Mouse (Mus musculus) hindbrain, embryonic 15.5 days (tissue): Measurements from ENCODE around the gene Tmem216. TPM values are rescaled to one million over a fixed set of nuclear protein-coding genes. Genes with fewer than 3 reads are reported as not detected.

ENCODE experiments used
- ATAC-seq: fragments of 200-750 bp; cut with Nextera tagmentation; 2 replicates; pipeline ENCODE4 v1.8.0; 2017; ENCODE audit warnings: low read depth, moderate number of reproducible peaks, moderate TSS enrichment; ENCODE audit not compliant: low FRiP score
- H3K27ac ChIP-seq: fragments of 300-500 bp; sonication (generic); replicated peaks from 2 replicates; pipeline ENCODE4 v1.5.1; 2015; ENCODE audit warnings: mild to moderate bottlenecking, inconsistent platforms
- H3K27me3 ChIP-seq: fragments of 300-500 bp; sonication (generic); 2 replicates; pipeline ENCODE4 v1.6.1; 2015; ENCODE audit warnings: control low read depth, inconsistent platforms
- H3K36me3 ChIP-seq: fragments of 300-500 bp; sonication (generic); 2 replicates; pipeline ENCODE4 v1.6.1; 2015; ENCODE audit warnings: control low read depth, inconsistent platforms
- H3K4me1 ChIP-seq: fragments of 300-500 bp; sonication (generic); replicated peaks from 2 replicates; pipeline ENCODE4 v1.6.1; 2015; ENCODE audit warnings: control low read depth, inconsistent platforms
- H3K4me2 ChIP-seq: fragments of 300-500 bp; sonication (generic); 2 replicates; pipeline ENCODE4 v1.6.1; 2015; ENCODE audit warnings: moderate library complexity, mild to moderate bottlenecking, inconsistent platforms
- H3K4me3 ChIP-seq: fragments of 300-500 bp; sonication (generic); 2 replicates; pipeline ENCODE4 v1.5.1; 2015; ENCODE audit warnings: mild to moderate bottlenecking, inconsistent platforms
- H3K9ac ChIP-seq: fragments of 300-500 bp; sonication (generic); 2 replicates; pipeline ENCODE4 v1.6.1; 2015; ENCODE audit warnings: inconsistent platforms
- H3K9me3 ChIP-seq: fragments of 300-500 bp; sonication (generic); 2 replicates; pipeline ENCODE4 v1.6.1; 2016; ENCODE audit warnings: control low read depth, inconsistent platforms
- WGBS: fragments of 180-500 bp; shearing (Covaris S2); methylation state at CpG from one replicate; pipeline ENCODE4 v1.1.7; 2015; 5-methylcytosine and 5-hydroxymethylcytosine counted together
- polyA plus RNA-seq: library from polyadenylated mRNA; unstranded; fragments of >200 nt; fragmentation: Nextera tagmentation; extraction: Ambion mirVana; gene quantifications from 2 replicates; pipeline ENCODE4 v1.2.1, GENCODE M21; 2015

Gene Tmem216
- polyA plus RNA-seq, 1 experiment from 2014 or later = 51.4 TPM

DNA sequence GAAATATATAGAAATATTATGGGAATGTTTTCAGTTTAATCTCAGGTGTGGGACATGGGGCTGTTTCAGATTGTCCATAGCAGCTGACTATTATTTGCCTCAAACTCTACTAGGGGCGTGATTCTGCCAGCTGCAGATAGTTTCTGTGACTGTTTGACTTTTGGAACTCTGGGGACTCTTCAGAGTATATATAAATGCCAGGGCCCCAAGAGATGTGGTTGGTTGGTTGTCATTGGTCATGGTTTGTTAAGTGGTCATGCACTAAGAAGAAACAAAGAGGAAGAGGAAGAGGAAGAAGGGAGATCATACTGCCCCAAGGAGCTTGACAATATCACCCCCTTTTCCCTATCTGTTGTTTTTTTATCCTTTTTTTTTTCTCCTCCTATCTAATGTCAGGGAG lies 34.1 kb downstream of the Tmem216 start:
- WGBS = 82% methylated on average over 1 of the region's 1 CpGs
- ATAC-seq = no peak

DNA sequence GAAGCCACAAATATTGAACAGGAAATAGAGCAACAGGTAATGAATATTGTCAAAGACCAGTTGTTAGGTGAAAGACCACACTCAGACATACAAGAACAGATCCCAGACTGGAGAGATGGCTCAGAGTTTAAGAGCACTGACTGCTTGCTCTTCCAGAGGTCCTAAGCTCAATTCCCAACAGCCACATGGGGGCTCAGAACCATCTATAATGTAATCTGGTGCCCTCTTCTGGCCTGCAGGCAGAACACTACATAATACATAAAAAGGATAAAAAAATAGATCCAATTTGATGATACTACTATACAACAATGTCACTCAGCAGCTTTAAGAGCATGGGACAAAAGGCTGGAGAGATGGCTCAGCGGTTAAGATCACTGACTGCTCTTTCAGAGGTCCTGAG lies 35.7 kb downstream of the Tmem216 start:
- no peak for ATAC-seq
- no peak overlapping the region for H3K4me2 ChIP-seq
- peaks cover 12% of the 10 kb centered on the region for H3K4me1 ChIP-seq
- no peak overlapping the region for H3K4me3 ChIP-seq
- no peaks in the 10 kb centered on the region for H3K27me3 ChIP-seq
- peaks cover 19% of the 10 kb centered on the region for H3K36me3 ChIP-seq
- H3K27ac ChIP-seq = no peak overlapping the region
- H3K9me3 ChIP-seq = no peaks in the 10 kb centered on the region
- H3K9ac ChIP-seq = no peak overlapping the region
- 45% methylated on average over 1 of the region's 1 CpGs for WGBS

More for the DNA sequence above, 34.1 kb downstream of the Tmem216 start:
- no peak overlapping the region for H3K4me2 ChIP-seq
- peaks cover 22% of the 10 kb centered on the region for H3K4me1 ChIP-seq
- no peak overlapping the region for H3K27ac ChIP-seq
- H3K27me3 ChIP-seq = no peaks in the 10 kb centered on the region
- H3K9ac ChIP-seq = no peak overlapping the region
- H3K36me3 ChIP-seq = peaks cover 4% of the 10 kb centered on the region; the same call in 1 of the 2 replicates
- no peak overlapping the region for H3K4me3 ChIP-seq
- no peaks in the 10 kb centered on the region for H3K9me3 ChIP-seq

DNA sequence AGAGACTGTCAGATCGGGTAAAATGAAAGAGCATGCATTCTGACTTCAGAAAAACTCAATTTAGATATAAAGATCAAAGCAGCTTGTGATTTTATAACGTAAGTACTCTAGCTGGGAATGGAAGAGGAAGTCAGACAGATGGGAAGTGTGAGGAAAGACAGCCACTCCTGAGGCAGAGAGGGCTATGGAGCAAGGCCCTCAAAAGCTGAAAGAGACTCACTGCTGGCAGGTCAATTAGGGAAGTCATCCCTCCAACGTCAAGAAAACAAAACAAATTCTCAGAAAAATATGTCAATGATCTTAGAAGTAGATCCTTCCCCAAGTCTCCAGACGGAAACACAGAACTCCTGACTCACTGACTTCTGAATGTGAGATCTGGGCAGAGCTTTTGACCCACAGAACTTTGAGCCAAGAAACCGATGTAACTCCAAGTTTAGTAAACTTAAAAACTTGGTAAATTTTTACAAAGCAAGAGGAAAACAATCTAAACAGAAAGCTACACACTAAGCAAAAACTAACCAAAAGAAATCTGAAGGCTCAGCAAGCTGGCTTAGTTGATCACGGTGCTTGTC lies 45.2 kb downstream of the Tmem216 start:
- Histone ChIP-seq H3K9me3 (no peaks in the 10 kb centered on the region), H3K27ac (no peak overlapping the region), H3K36me3 (peaks cover 22% of the 10 kb centered on the region), H3K4me2 (no peak overlapping the region), H3K4me3 (no peak overlapping the region), H3K4me1 (no peaks in the 10 kb centered on the region), H3K9ac (no peak overlapping the region), H3K27me3 (no peaks in the 10 kb centered on the region)
- ATAC-seq = no peak
- WGBS = 81% methylated on average over 6 of the region's 6 CpGs

DNA sequence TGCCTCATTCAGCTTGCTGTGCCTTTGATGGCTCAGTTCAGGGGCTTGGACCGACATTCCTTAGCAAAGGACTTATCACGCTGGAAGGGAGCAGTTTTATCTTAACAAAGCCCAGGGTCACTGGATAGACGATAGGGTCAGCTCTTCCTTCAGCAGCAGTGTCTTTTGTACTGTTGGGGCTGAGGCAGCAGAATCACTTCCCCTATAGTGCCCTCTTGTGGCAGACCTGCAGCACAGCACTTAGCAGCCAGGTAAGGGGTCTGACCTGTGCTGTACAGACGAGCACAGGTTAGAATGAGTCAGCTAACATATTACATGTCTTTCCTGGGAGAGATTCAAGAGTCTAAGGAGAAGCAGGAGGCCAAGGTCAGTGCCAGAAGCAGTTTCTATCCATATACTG lies 53.5 kb downstream of the Tmem216 start:
- H3K27me3 ChIP-seq = no peaks in the 10 kb centered on the region
- H3K9ac ChIP-seq = no peak overlapping the region
- 3% methylated on average over 4 of the region's 4 CpGs for WGBS
- H3K9me3 ChIP-seq = no peaks in the 10 kb centered on the region
- H3K36me3 ChIP-seq = peaks cover 27% of the 10 kb centered on the region
- H3K4me1 ChIP-seq = no peaks in the 10 kb centered on the region
- no peak overlapping the region for H3K4me3 ChIP-seq
- peak; percentile 78 for ATAC-seq
- H3K27ac ChIP-seq = no peak overlapping the region
- no peak overlapping the region for H3K4me2 ChIP-seq

DNA sequence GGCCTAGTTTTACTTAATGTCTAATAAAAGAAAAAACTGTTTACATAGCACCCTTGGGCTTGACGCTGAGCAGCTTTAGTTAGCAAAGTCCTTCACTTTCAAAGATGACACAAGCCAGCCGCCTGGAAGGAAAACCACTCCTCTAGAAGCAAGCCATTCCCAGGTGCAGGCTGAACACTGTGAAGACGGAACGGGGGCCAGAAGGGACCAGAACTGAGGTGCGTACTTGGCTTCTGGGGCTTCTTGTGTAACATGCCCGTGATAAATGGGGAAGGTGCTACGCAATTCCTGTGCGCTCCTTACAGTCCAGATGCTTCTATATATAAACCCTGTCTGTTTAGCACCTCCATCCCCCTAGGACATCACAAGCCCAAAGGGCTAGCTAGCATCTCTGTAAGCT lies 55.5 kb downstream of the Tmem216 start:
- no peak overlapping the region for H3K27ac ChIP-seq
- no peaks in the 10 kb centered on the region for H3K9me3 ChIP-seq
- H3K4me3 ChIP-seq = no peak overlapping the region
- H3K36me3 ChIP-seq = peaks cover 27% of the 10 kb centered on the region
- H3K4me1 ChIP-seq = peaks cover 2% of the 10 kb centered on the region; the same call in 1 of the 2 replicates
- no peak overlapping the region for H3K9ac ChIP-seq
- no peak overlapping the region for H3K4me2 ChIP-seq
- 95% methylated on average over 8 of the region's 8 CpGs for whole genome bisulfite sequencing
- no peak for ATAC-seq
- H3K27me3 ChIP-seq = no peaks in the 10 kb centered on the region

- no peak overlapping the region for H3K9ac ChIP-seq
- H3K4me1 ChIP-seq = peaks cover 2% of the 10 kb centered on the region; the same call in 1 of the 2 replicates
- no peak for ATAC-seq
- H3K27me3 ChIP-seq = no peaks in the 10 kb centered on the region
- no peak overlapping the region for H3K4me3 ChIP-seq
- H3K36me3 ChIP-seq = peaks cover 16% of the 10 kb centered on the region; the same call in 1 of the 2 replicates
- 0 out of 2 replicates have a peak overlapping the region, but pooled peaks have one; percentile 32 for H3K27ac ChIP-seq
- 55% methylated on average over 8 of the region's 8 CpGs for WGBS
- no peaks in the 10 kb centered on the region for H3K9me3 ChIP-seq
- no peak overlapping the region for H3K4me2 ChIP-seq
Observed at GRCm38 (mm10) chr19:10497512-10498160, 58.4 kb downstream of the Tmem216 start.

GRCm38 (mm10) chr19:10496976-10497375 lies 59.1 kb downstream of the Tmem216 start:
- Histone ChIP-seq H3K4me1 (peaks cover 2% of the 10 kb centered on the region; the same call in 1 of the 2 replicates), H3K4me2 (no peak overlapping the region), H3K27ac (peak overlapping the region; percentile 32; the same call in 1 of the 2 replicates), H3K9ac (no peak overlapping the region), H3K27me3 (no peaks in the 10 kb centered on the region), H3K4me3 (no peak overlapping the region), H3K9me3 (no peaks in the 10 kb centered on the region), H3K36me3 (peaks cover 14% of the 10 kb centered on the region; the same call in 1 of the 2 replicates)
- no peak for ATAC-seq
- 65% methylated on average over 2 of the region's 2 CpGs for WGBS

GRCm38 (mm10) chr19:10495670-10496069 lies 60.4 kb downstream of the Tmem216 start:
- WGBS = 84% methylated on average over 1 of the region's 1 CpGs
- ATAC-seq = no peak
- Histone ChIP-seq H3K27ac (no peak overlapping the region), H3K36me3 (peaks cover 8% of the 10 kb centered on the region; the same call in 1 of the 2 replicates), H3K4me2 (no peak overlapping the region), H3K9me3 (no peaks in the 10 kb centered on the region), H3K4me3 (no peak overlapping the region), H3K4me1 (peaks cover 2% of the 10 kb centered on the region; the same call in 1 of the 2 replicates), H3K9ac (no peak overlapping the region), H3K27me3 (no peaks in the 10 kb centered on the region)

DNA sequence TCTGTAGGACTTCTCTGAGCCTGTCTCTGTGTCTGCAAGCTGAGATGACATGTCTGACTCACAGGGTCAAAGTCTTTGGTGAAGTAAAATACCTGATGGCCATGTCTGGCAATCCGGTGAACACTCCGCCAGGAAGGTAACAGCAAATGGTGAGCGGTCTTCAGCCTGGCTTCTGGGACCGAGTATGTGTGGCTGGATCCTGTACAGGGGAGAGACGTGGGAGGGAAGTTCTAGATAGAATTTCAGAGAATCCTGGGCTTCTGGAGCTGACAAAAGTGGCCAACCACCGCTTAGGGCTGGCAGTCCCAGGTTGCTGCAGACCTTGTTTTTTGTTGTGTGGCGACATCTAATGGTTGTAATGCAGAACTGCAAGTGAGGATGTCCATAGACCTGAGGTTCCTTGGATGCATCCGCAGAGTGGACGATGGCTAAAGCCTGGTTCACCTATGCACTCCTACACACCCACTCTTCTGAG lies 69.7 kb downstream of the Tmem216 start:
- Histone ChIP-seq H3K9me3 (no peaks in the 10 kb centered on the region), H3K4me1 (peaks cover 14% of the 10 kb centered on the region), H3K9ac (no peak overlapping the region), H3K27me3 (peaks cover 7% of the 10 kb centered on the region; the same call in 1 of the 2 replicates), H3K36me3 (no peaks in the 10 kb centered on the region), H3K27ac (no peak overlapping the region), H3K4me2 (no peak overlapping the region), H3K4me3 (no peak overlapping the region)
- peak; percentile 86 for ATAC-seq
- WGBS = 24% methylated on average over 9 of the region's 9 CpGs

Other genes starting within 250 kb of the Tmem216 start
- gene Syt7, start 167.1 kb downstream of the Tmem216 start, polyA plus RNA-seq = 17.4 and 21.0 TPM in 2 replicates
- gene Lrrc10b, start 98.8 kb downstream of the Tmem216 start, polyA plus RNA-seq = 0.98 and 1.5 TPM in 2 replicates
- gene Ppp1r32, start 73.3 kb downstream of the Tmem216 start, polyA plus RNA-seq = 2.1 and 2.3 TPM in 2 replicates
- 49.0 and 56.1 TPM in 2 replicates for gene Cpsf7, start 31.0 kb downstream of the Tmem216 start, polyA plus RNA-seq
- 62.8 and 69.1 TPM in 2 replicates for gene Sdhaf2, start 30.1 kb downstream of the Tmem216 start, polyA plus RNA-seq
- gene Cyb561a3, start 20.9 kb upstream of the Tmem216 start, polyA plus RNA-seq = 19.9 and 20.3 TPM in 2 replicates
- gene Tmem138, start 21.1 kb upstream of the Tmem216 start, polyA plus RNA-seq = 40.2 and 41.4 TPM in 2 replicates
- 221 and 229 TPM in 2 replicates for gene Ddb1, start 49.1 kb upstream of the Tmem216 start, polyA plus RNA-seq
- 22.0 and 28.3 TPM in 2 replicates for gene Tkfc, start 49.4 kb upstream of the Tmem216 start, polyA plus RNA-seq
- 0.94 and 1.3 TPM in 2 replicates for gene Vwce, start 78.0 kb upstream of the Tmem216 start, polyA plus RNA-seq
- gene Pga5, start 121.8 kb upstream of the Tmem216 start, polyA plus RNA-seq = not detected in 2 replicates
- 28.8 and 31.8 TPM in 2 replicates for gene Vps37c, start 132.5 kb upstream of the Tmem216 start, polyA plus RNA-seq
- gene Cd5, start 182.8 kb upstream of the Tmem216 start, polyA plus RNA-seq = 0.25 and 0.28 TPM in 2 replicates